Mouse (Mus musculus): ENCODE measurements at regions not wholly inside any gene's neighbourhood (a gene's known extent, or its start where the extent isn't known, plus 50 kb on each side); places are given as distances from the start of the nearest gene placed in this dataset.

DNA sequence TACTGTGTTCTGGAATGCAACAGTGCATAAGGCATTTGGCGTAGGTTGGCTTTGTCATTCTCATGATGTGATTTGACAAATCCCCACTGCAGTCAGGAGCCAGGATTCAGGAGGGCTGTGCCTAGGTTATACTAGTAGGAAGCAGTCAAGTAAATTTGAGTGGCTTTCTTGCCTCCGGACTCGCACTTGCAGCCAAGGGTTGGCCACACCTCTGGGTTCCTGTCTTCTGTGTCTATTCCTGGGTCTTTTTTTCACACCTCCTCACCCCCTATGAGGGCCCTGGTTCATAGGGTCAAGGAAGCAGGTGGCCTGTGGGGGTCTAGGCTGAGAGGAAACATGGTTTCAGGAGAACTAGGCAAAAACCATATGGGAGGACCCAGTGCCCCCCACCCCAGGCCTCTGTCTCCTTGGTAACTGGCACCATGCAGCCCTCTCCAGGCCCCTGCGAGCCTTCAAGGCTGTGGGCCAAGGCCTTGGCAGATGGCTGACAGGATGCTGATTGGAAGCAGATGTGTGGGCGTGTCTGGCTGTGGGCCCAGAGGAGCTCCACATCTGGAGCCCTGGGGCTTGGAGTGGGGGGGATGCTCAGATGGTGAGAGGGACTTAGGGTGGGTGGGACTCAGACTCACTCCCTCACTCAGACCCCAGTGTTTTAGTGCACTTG is 195.7 kb downstream of the Rgs3 start:
- Histone ChIP-seq H3K36me3 (ENCODE audit: insufficient read depth, low read length) (no peaks in the 10 kb centered on the region), H3K27ac (no peak overlapping the region), H3K27me3 (ENCODE audit: insufficient read depth, low read length) (no peaks in the 10 kb centered on the region), H3K4me3 (ENCODE audit: low read length) (no peak overlapping the region), H3K9ac (replicated peaks; ENCODE audit: low read length) (no peak overlapping the region), H3K4me2 (ENCODE audit: low read depth, low read length) (no peak overlapping the region), H3K4me1 (ENCODE audit: insufficient read depth, low read length) (peaks cover 5% of the 10 kb centered on the region; the same call in 1 of the 2 replicates), H3K9me3 (ENCODE audit: low read length) (no peaks in the 10 kb centered on the region)
- no peak for TF ChIP-seq CTCF (IDR thresholded peaks at IDR 0.05; ENCODE audit: low read depth)
- DNase-seq (ENCODE audit: low spot score) (peak; percentile 65), ATAC-seq (peak; percentile 82)
- 60% methylated on average over 5 of the region's 5 CpGs for WGBS

DNA sequence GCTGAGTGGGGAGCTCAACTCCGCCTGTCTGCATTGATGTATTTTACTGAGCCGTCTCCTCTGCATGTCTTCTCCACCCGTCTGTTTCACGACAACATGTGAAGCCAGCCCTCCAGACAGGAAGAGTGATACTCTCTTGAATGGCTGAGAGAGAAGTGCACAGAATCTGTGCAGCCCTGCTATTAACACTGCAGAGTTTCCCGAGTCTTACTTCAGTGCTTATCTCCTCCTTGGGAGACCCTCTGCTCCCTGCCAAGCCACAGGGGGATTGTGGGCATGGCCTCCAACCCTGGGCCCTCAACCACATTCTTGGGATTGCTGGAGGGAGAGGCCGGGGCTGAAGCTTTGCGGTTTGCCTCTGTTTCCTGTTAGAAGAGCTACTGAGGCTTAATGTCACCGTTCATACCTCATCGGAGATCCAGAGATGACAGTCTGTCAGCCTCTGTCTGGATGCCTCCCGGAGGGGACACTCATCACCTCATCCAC is 197.1 kb downstream of the Rgs3 start:
- H3K4me3 ChIP-seq (ENCODE audit: low read length): no peak overlapping the region
- no peak overlapping the region for H3K9ac ChIP-seq (replicated peaks; ENCODE audit: low read length)
- peaks cover 13% of the 10 kb centered on the region; the same call in 1 of the 2 replicates for H3K4me1 ChIP-seq (ENCODE audit: insufficient read depth, low read length)
- 67% methylated on average over 10 of the region's 10 CpGs for WGBS
- DNase-seq (ENCODE audit: low spot score) (no peak), ATAC-seq (no peak)
- no peak for TF ChIP-seq CTCF (IDR thresholded peaks at IDR 0.05; ENCODE audit: low read depth)
- no peaks in the 10 kb centered on the region for H3K9me3 ChIP-seq (ENCODE audit: low read length)
- no peaks in the 10 kb centered on the region for H3K36me3 ChIP-seq (ENCODE audit: insufficient read depth, low read length)
- no peak overlapping the region for H3K27ac ChIP-seq
- H3K27me3 ChIP-seq (ENCODE audit: insufficient read depth, low read length): no peaks in the 10 kb centered on the region
- H3K4me2 ChIP-seq (ENCODE audit: low read depth, low read length): no peak overlapping the region

DNA sequence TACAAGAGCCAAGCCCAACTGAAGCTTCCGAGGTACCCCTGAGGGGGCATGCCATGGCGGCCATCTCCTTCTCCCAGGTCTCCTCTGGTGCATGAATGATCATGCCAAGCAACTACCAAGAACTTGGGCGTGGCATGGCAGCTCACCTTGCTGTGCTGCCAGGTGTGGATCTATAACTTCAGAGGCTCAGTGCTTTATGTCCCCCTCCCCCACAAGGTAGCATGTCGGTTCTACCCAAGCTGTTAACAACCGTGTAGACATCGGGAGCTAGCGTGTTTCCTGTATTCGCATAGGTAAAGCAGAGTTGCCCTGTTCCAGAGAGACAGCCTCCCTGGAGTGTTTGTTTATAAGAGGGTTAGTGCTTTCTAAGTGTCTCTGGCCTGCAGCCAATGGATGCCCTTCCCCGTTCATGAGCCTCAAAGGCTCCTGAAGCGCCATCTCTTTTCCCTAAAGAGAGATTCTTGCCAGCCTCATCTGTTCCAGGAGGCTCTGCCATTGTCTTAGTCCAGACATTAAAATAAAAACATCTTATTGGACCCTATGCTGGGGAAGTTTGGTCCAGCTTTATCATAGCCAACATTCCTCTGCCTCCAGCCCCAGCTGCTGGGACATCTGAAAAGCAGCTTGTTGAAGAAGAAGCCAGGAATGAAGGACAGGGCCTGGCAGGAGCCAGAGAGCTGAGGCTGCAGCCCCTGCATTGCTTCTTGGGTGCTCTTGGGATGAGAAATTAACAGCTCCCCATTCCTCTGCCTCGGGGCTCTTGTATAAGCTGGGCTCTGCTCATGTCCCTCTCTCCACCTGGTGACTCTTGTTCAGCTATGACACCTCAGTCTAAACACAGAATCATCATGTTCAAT is 201.3 kb downstream of the Rgs3 start:
- Histone ChIP-seq H3K4me1 (ENCODE audit: insufficient read depth, low read length) (peaks cover 8% of the 10 kb centered on the region; the same call in 1 of the 2 replicates), H3K4me2 (ENCODE audit: low read depth, low read length) (no peak overlapping the region), H3K9me3 (ENCODE audit: low read length) (no peaks in the 10 kb centered on the region), H3K9ac (replicated peaks; ENCODE audit: low read length) (no peak overlapping the region), H3K27ac (peak overlapping the region; percentile 27; the same call in 1 of the 2 replicates), H3K36me3 (ENCODE audit: insufficient read depth, low read length) (no peaks in the 10 kb centered on the region), H3K4me3 (ENCODE audit: low read length) (no peak overlapping the region), H3K27me3 (ENCODE audit: insufficient read depth, low read length) (no peaks in the 10 kb centered on the region)
- DNase-seq (ENCODE audit: low spot score) (no peak), ATAC-seq (no peak)
- WGBS: 50% methylated on average over 11 of the region's 11 CpGs
- TF ChIP-seq CTCF (IDR thresholded peaks at IDR 0.05; ENCODE audit: low read depth): no peak

DNA sequence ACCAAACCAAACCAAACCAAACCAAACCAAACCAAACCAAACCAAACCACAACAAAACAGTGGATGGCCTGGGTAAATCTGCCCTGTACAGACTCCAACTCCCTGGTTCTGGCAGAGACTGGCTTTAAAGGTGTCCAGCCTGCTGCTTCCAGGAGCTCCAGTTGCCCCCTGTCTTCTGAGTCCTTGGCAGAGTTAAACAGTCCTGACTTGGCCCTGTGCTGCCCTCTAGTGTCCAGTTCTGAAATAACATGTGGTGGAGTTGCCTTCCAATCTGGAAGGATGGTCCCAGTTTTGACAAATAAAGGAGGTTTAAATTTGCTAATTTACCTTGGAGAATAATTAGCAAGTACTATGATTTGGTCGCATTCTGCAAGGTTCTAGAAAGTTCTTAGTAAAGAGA is 202.0 kb downstream of the Rgs3 start:
- Histone ChIP-seq H3K4me3 (ENCODE audit: low read length) (no peak overlapping the region), H3K4me2 (ENCODE audit: low read depth, low read length) (no peak overlapping the region), H3K4me1 (ENCODE audit: insufficient read depth, low read length) (peaks cover 8% of the 10 kb centered on the region; the same call in 1 of the 2 replicates), H3K9ac (replicated peaks; ENCODE audit: low read length) (no peak overlapping the region), H3K27ac (0 out of 2 replicates have a peak overlapping the region, but pooled peaks have one; percentile 27), H3K36me3 (ENCODE audit: insufficient read depth, low read length) (no peaks in the 10 kb centered on the region), H3K27me3 (ENCODE audit: insufficient read depth, low read length) (no peaks in the 10 kb centered on the region), H3K9me3 (ENCODE audit: low read length) (no peaks in the 10 kb centered on the region)
- peak; percentile 95 for TF ChIP-seq CTCF (IDR thresholded peaks at IDR 0.05; ENCODE audit: low read depth)
- ATAC-seq: peak; percentile 78
- WGBS: 0% methylated on average over 1 of the region's 1 CpGs
- DNase-seq (ENCODE audit: low spot score): peak; percentile 91

DNA sequence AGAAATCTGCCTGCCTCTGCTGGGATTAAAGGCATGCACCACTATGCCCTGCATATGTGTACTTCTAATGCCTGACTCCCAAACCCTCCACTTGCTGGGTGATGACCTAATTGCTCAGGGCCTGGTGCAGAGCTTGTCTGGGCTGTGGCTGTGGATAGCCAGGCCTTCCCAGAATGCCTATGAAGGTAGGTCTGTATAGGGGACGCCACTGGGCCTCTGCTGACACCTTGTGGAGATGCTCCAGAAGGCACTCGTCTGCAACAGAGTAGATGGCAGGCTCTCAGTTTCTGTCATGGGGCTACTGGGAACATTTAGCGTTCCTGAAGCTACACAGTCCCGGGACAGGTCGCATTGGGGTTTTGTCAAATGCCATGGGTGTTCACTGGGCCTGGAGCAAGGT is 201.4 kb upstream of the Zfp618 start:
- WGBS: 14% methylated on average over 5 of the region's 5 CpGs

DNA sequence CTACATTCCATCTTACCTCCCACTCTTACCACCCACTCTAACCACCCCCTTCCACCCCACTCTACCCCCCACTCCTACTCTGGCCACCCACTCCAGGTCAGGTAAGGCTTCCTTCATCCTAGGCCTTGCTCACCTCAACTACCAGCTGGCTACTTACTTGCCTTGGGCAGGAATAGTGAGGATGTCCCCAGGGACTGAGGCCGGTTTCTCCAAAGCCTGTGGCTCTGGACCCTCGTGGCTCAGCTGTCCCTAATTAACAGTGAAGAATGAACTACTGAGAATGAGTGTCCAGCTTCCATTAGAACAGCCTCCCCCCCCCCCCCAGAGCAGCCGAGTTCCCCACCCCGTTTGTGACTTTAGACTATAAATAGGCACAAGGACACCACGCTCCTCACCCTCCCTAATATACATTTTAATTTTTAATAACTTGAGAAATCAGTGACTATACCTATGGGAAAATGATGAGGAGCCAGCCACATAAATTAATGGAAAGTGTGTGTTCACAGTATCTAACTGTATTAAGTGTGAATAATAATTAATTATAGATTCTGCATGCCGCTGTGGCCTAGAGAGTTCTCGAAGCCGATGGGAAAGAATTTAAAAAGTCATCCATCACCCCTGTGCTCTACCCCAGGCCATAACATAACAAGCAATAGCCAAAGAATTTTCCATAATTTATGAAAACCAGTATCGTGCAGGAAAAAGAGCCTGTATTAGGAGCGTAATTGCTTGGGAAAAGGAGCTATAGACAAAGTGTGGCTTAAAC is 195.7 kb upstream of the Zfp618 start:
- H3K9ac ChIP-seq (replicated peaks; ENCODE audit: low read length): no peak overlapping the region
- no peak overlapping the region for H3K4me2 ChIP-seq (ENCODE audit: low read depth, low read length)
- H3K4me3 ChIP-seq (ENCODE audit: low read length): no peak overlapping the region
- 57% methylated on average over 10 of the region's 10 CpGs for WGBS
- H3K27ac ChIP-seq: no peak overlapping the region
- TF ChIP-seq CTCF (IDR thresholded peaks at IDR 0.05; ENCODE audit: low read depth): no peak
- no peak for DNase-seq (ENCODE audit: low spot score)
- H3K4me1 ChIP-seq (ENCODE audit: insufficient read depth, low read length): no peaks in the 10 kb centered on the region
- H3K36me3 ChIP-seq (ENCODE audit: insufficient read depth, low read length): no peaks in the 10 kb centered on the region
- no peaks in the 10 kb centered on the region for H3K9me3 ChIP-seq (ENCODE audit: low read length)
- ATAC-seq: peak; percentile 14; the same call in 1 of the 2 replicates
- no peaks in the 10 kb centered on the region for H3K27me3 ChIP-seq (ENCODE audit: insufficient read depth, low read length)

More for the DNA sequence above, 201.4 kb upstream of the Zfp618 start:
- Histone ChIP-seq H3K9me3 (ENCODE audit: low read length) (no peaks in the 10 kb centered on the region), H3K9ac (replicated peaks; ENCODE audit: low read length) (no peak overlapping the region), H3K4me3 (ENCODE audit: low read length) (no peak overlapping the region), H3K27me3 (ENCODE audit: insufficient read depth, low read length) (no peaks in the 10 kb centered on the region), H3K27ac (no peak overlapping the region), H3K4me1 (ENCODE audit: insufficient read depth, low read length) (peaks cover 8% of the 10 kb centered on the region; the same call in 1 of the 2 replicates), H3K36me3 (ENCODE audit: insufficient read depth, low read length) (no peaks in the 10 kb centered on the region), H3K4me2 (ENCODE audit: low read depth, low read length) (no peak overlapping the region)
- ATAC-seq: peak; percentile 89
- peak; percentile 97 for TF ChIP-seq CTCF (IDR thresholded peaks at IDR 0.05; ENCODE audit: low read depth)
- DNase-seq (ENCODE audit: low spot score): peak; percentile 90
